Mouse (Mus musculus) liver, adult 2 months (tissue): ENCODE results near the gene Fbxw10. TPM values are rescaled to one million over a fixed set of nuclear protein-coding genes. Genes with fewer than 3 reads are reported as not detected.

Experiments
- DNase-seq: peaks from one replicate; pipeline ENCODE4 v3.0.0-alpha.2; 2011; ENCODE audit warnings: low read depth, low spot score; ENCODE audit errors: extremely low read depth
- H3K27ac ChIP-seq: fragments of 200-500 bp; replicated peaks from 2 replicates; pipeline ENCODE4 v1.5.1; 2012; ENCODE audit warnings: low read depth, mild to moderate bottlenecking, control low read depth, inconsistent platforms, low read length; ENCODE audit not compliant: insufficient read depth
- H3K27me3 ChIP-seq: fragments of 200-500 bp; 2 replicates; pipeline ENCODE4 v1.6.1; 2012; ENCODE audit warnings: mild to moderate bottlenecking, moderate library complexity, low read length, inconsistent platforms; ENCODE audit not compliant: control insufficient read depth, insufficient read depth
- H3K36me3 ChIP-seq: fragments of 200-500 bp; 2 replicates; pipeline ENCODE4 v1.6.1; 2012; ENCODE audit warnings: low read length, inconsistent platforms; ENCODE audit not compliant: control insufficient read depth, insufficient read depth
- H3K4me1 ChIP-seq: fragments of 200-500 bp; 2 replicates; pipeline ENCODE4 v1.6.1; 2011; ENCODE audit warnings: low read length; ENCODE audit not compliant: control insufficient read depth, insufficient read depth
- H3K4me3 ChIP-seq: fragments of 200-500 bp; 2 replicates; pipeline ENCODE4 v1.5.1; 2011; ENCODE audit warnings: low read depth, mild to moderate bottlenecking, control low read depth, low read length, moderate library complexity; ENCODE audit not compliant: insufficient read depth
- H3K79me2 ChIP-seq: fragments of 200-500 bp; 2 replicates; pipeline ENCODE4 v1.6.1; 2012; ENCODE audit warnings: inconsistent platforms, mild to moderate bottlenecking, low read length, moderate library complexity; ENCODE audit not compliant: control insufficient read depth, insufficient read depth
- H3K9ac ChIP-seq: fragments of 200-500 bp; 2 replicates; pipeline ENCODE4 v1.6.1; 2012; ENCODE audit warnings: low read depth, mild to moderate bottlenecking, control low read depth, inconsistent platforms, low read length
- CTCF ChIP-seq: fragments of 200-500 bp; IDR thresholded peaks from 2 replicates; pipeline ENCODE4 v1.5.1; 2011; ENCODE audit warnings: low read depth, low read length, control low read depth
- POLR2A ChIP-seq: fragments of 200-500 bp; IDR thresholded peaks from 2 replicates; pipeline ENCODE4 v1.6.1; 2011; ENCODE audit warnings: low read length, control low read depth; ENCODE audit not compliant: insufficient read depth; ENCODE audit errors: extremely low read depth
- WGBS: fragments of 180-500 bp; shearing (Covaris S2); methylation state at CpG from one replicate; pipeline ENCODE4 v1.1.7; 2018; 5-methylcytosine and 5-hydroxymethylcytosine counted together
- polyA plus RNA-seq: library from polyadenylated mRNA; depleted of rRNA; stranded (reverse); fragments of >200 nt; gene quantifications from 2 replicates; pipeline ENCODE4 v1.2.3, GENCODE M21; 2012
- total RNA-seq: library from RNA; depleted of rRNA; stranded (reverse); fragments of >200 nt; gene quantifications from 2 replicates; pipeline ENCODE4 v1.2.3, GENCODE M21; 2014

The Fbxw10 gene
- total and polyA plus RNA-seq, 2 experiments: not detected

DNA sequence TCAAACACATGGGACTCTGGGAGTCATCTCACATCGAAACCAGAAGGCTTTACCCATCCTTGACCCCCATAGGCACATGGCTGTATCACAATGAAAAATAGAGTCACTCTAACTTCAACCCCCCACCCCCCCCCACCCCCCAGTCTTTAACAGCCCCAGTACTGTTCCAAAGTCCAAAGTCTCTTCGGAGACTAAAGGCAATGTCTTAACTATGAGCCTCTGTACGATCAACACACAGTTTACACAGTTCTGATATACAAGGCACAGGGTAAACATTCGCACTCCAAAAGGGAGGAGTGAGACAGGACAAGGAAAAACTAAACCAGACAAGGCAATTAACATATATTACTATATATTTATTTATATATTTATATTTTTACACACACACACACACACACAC is 19.7 kb upstream of the Fbxw10 start:
- Histone ChIP-seq H3K27me3 (no peaks in the 10 kb centered on the region), H3K27ac (no peak overlapping the region), H3K4me1 (0 out of 2 replicates have a peak, but pooled peaks cover 2% of the 10 kb centered on the region), H3K79me2 (no peaks in the 10 kb centered on the region), H3K4me3 (no peak overlapping the region), H3K9ac (no peak overlapping the region), H3K36me3 (no peaks in the 10 kb centered on the region)
- 66% methylated on average over 4 of the region's 4 CpGs for WGBS
- no peak for DNase-seq
- TF ChIP-seq POLR2A (no peak), CTCF (no peak)

DNA sequence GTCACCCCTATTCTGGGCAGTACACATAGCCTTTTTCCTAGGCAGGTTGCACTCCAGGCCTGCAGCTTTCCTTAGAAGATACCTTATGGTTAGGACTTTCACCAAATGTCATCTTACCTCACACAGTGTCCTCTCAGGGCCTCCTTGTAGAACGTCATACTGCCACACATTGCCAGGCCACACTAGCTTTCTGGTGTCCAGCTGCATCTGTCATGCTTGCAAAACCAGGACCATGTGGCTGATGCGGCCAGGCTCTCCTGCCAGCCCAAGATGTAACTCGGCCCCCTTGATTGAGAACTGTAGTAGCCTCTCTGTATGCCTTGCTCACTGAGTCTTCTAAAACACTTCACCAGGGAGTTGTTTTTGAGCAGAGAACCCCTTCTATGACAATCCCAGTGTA is 19.0 kb upstream of the Fbxw10 start:
- no peak overlapping the region for H3K4me3 ChIP-seq
- TF ChIP-seq CTCF: no peak
- no peak for TF ChIP-seq POLR2A
- H3K36me3 ChIP-seq: no peaks in the 10 kb centered on the region
- H3K27me3 ChIP-seq: no peaks in the 10 kb centered on the region
- no peak for DNase-seq
- 0 out of 2 replicates have a peak, but pooled peaks cover 2% of the 10 kb centered on the region for H3K4me1 ChIP-seq
- H3K79me2 ChIP-seq: no peaks in the 10 kb centered on the region
- WGBS: 92% methylated on average over 3 of the region's 3 CpGs
- no peak overlapping the region for H3K27ac ChIP-seq
- H3K9ac ChIP-seq: no peak overlapping the region

- 93% methylated on average over 2 of the region's 2 CpGs for WGBS
- TF ChIP-seq CTCF (no peak), POLR2A (no peak)
These were observed 16.5 kb upstream of the Fbxw10 start for GRCm38 (mm10) chr11:62830387-62830786.

DNA sequence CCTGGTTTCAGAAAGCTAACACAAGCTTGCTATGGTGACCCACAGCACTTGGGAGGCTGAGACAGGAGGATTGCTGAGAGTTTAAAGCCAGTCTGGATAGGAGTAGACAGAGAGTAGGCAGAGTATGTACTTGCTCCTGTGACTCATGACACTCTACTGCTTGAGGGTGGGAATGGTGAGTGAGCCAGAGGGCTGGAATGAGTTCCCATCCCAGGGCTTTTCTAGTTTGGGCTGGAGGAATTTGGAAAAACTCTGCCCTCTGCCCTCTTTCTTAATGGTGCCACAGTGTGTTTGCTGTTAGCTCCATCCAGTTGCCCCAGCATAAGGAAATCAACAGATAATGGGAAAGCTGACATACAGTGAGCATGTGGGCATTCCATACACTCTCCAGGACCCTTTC is 15.0 kb upstream of the Fbxw10 start:
- no peaks in the 10 kb centered on the region for H3K27me3 ChIP-seq
- no peak overlapping the region for H3K4me3 ChIP-seq
- H3K36me3 ChIP-seq: no peaks in the 10 kb centered on the region
- no peaks in the 10 kb centered on the region for H3K4me1 ChIP-seq
- H3K9ac ChIP-seq: no peak overlapping the region
- H3K27ac ChIP-seq: no peak overlapping the region
- no peak for TF ChIP-seq POLR2A
- no peak for DNase-seq
- no peaks in the 10 kb centered on the region for H3K79me2 ChIP-seq

More at GRCm38 (mm10) chr11:62830387-62830786, 16.5 kb upstream of the Fbxw10 start:
- DNase-seq: no peak
- H3K27me3 ChIP-seq: no peaks in the 10 kb centered on the region
- H3K9ac ChIP-seq: no peak overlapping the region
- H3K27ac ChIP-seq: no peak overlapping the region
- 0 out of 2 replicates have a peak, but pooled peaks cover 2% of the 10 kb centered on the region for H3K4me1 ChIP-seq
- H3K36me3 ChIP-seq: no peaks in the 10 kb centered on the region
- no peak overlapping the region for H3K4me3 ChIP-seq
- no peaks in the 10 kb centered on the region for H3K79me2 ChIP-seq

GRCm38 (mm10) chr11:62844562-62844961 is 2.3 kb upstream of the Fbxw10 start:
- H3K9ac ChIP-seq: no peak overlapping the region
- TF ChIP-seq CTCF (no peak), POLR2A (no peak)
- no peaks in the 10 kb centered on the region for H3K36me3 ChIP-seq
- H3K4me1 ChIP-seq: no peaks in the 10 kb centered on the region
- no peak for DNase-seq
- no peak overlapping the region for H3K4me3 ChIP-seq
- no peaks in the 10 kb centered on the region for H3K79me2 ChIP-seq
- H3K27me3 ChIP-seq: no peaks in the 10 kb centered on the region
- H3K27ac ChIP-seq: no peak overlapping the region
- 69% methylated on average over 5 of the region's 5 CpGs for WGBS

DNA sequence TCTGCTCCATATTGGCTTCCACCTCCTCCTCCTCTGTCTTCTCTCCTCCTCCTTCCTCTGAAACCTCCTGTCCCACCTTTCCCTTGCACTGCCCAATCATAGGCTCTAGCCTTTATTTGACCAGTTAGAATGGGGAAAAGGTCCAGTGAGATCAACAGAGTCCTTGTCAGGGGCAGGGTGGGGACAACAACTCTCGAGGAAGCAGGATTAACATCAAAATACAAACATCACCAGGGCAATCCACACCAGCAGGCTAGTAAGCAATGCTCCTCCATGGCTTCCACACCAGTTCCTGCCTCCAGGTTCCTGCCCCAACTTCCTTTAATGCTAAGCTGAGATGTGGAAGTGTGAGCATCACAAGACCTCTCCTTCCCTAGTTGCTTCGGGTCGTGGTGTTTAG is 1.1 kb upstream of the Fbxw10 start:
- H3K27ac ChIP-seq: no peak overlapping the region
- no peaks in the 10 kb centered on the region for H3K79me2 ChIP-seq
- 68% methylated on average over 3 of the region's 3 CpGs for WGBS
- H3K27me3 ChIP-seq: no peaks in the 10 kb centered on the region
- H3K4me1 ChIP-seq: no peaks in the 10 kb centered on the region
- H3K4me3 ChIP-seq: no peak overlapping the region
- no peak for TF ChIP-seq POLR2A
- no peak for TF ChIP-seq CTCF
- no peak for DNase-seq
- no peaks in the 10 kb centered on the region for H3K36me3 ChIP-seq
- H3K9ac ChIP-seq: no peak overlapping the region
